Mouse (Mus musculus): ENCODE data around the gene Gpr22.

- TF ChIP-seq POLR2A (IDR thresholded peaks at IDR 0.05; ENCODE audit: borderline replicate concordance, insufficient read depth, low read length): no peak
- TF ChIP-seq CTCF (IDR thresholded peaks at IDR 0.05; ENCODE audit: borderline replicate concordance, insufficient read depth, low read depth, low read length): no peak
Measured at GRCm38 (mm10) chr12:31714070-31714469, 323 bp upstream of the Gpr22 start.

All from cerebellum, adult 2 months (tissue).